In genomic region chr3:105888961-105889360, GRCm38 (mm10) we compare ENCODE assay signal across 30 mouse cellular contexts. TPM values are rescaled to one million over a fixed set of nuclear protein-coding genes. Genes with fewer than 3 reads are reported as not detected.
"Had no signal": no experiment of that assay in that cellular context is flagged by ENCODE, and none has a peak within 500 bp of the region (broad histone marks: within the 10 kb centered on the region; RNA-seq: fewer than 3 reads in every experiment).

No protein-coding gene starts in this region.

- H3K27me3 ChIP-seq: heart, embryonic 13.5 days; heart, embryonic 15.5 days; hindbrain, embryonic 12.5 days; limb, embryonic 12.5 days had no signal

- ATAC-seq: forebrain, embryonic 16.5 days; hindbrain, embryonic 16.5 days; inflammation-experienced regulatory T-cells, adult 6 months; intestine, embryonic 16.5 days had no signal

- H3K4me2 ChIP-seq: heart, embryonic 11.5 days; heart, embryonic 13.5 days; heart, embryonic 15.5 days; hindbrain, embryonic 12.5 days; hindbrain, embryonic 14.5 days; limb, embryonic 12.5 days had no signal

- H3K4me3 ChIP-seq: heart, adult 2 months; heart, embryonic 13.5 days; heart, embryonic 15.5 days; hindbrain, embryonic 10.5 days; hindbrain, embryonic 12.5 days; layer of hippocampus, adult 2 months; left cerebral cortex, adult 2 months; limb, embryonic 10.5 days; limb, embryonic 12.5 days had no signal

- H3K4me1 ChIP-seq: hindbrain, embryonic 12.5 days had no signal

- H3K27ac ChIP-seq: heart, embryonic 13.5 days; heart, embryonic 15.5 days; hindbrain, embryonic 10.5 days; hindbrain, embryonic 12.5 days; hindbrain, embryonic 14.5 days; layer of hippocampus, adult 2 months; left cerebral cortex, adult 2 months; limb, embryonic 10.5 days; limb, embryonic 12.5 days; liver, embryonic 14.5 days had no signal

- H3K9ac ChIP-seq: heart, embryonic 13.5 days; heart, embryonic 15.5 days; hindbrain, embryonic 12.5 days; hindbrain, embryonic 14.5 days; limb, embryonic 12.5 days; liver, embryonic 14.5 days had no signal

- H3K36me3 ChIP-seq: heart, embryonic 13.5 days; heart, embryonic 15.5 days; hindbrain, embryonic 10.5 days; hindbrain, embryonic 12.5 days; limb, embryonic 10.5 days; limb, embryonic 12.5 days had no signal

- H3K9me3 ChIP-seq: heart, embryonic 13.5 days; heart, embryonic 15.5 days; hindbrain, embryonic 10.5 days; hindbrain, embryonic 12.5 days; limb, embryonic 10.5 days had no signal

- DNase-seq: gastrocnemius, postnatal 10 days; gastrocnemius, postnatal 25 days; heart, adult 2 months; heart, postnatal 4 days; kidney, adult 18-20 months; kidney, adult 8-10 months; kidney, postnatal 10 days; kidney, postnatal 25 days; kidney, postnatal 4 days; liver had no signal

RNA-seq across cellular contexts. Expression of gene Tmigd3, which starts 18.3 kb away (rescaled TPM):
- total RNA-seq: gastrocnemius, postnatal 25 days; gastrocnemius, postnatal 4 days; heart, postnatal 25 days; layer of hippocampus, postnatal 25 days; left cerebral cortex, postnatal 36 days had no signal
- polyA plus RNA-seq: forebrain, embryonic 16.5 days; heart, adult 2 months; hindbrain, embryonic 10.5 days; hindbrain, embryonic 12.5 days; hindbrain, embryonic 14.5 days; hindbrain, embryonic 16.5 days; inflammation-experienced regulatory T-cells, adult 6 months; kidney, embryonic 16.5 days; limb, embryonic 10.5 days had no signal

RNA-seq across cellular contexts. Expression of gene Adora3, which starts 18.3 kb away (rescaled TPM):
- total RNA-seq: heart, adult 2 months; heart, postnatal 4 days had no signal
- polyA plus RNA-seq: hindbrain, embryonic 12.5 days; kidney, embryonic 16.5 days; limb, embryonic 12.5 days had no signal

RNA-seq across cellular contexts. Expression of gene I830077J02Rik, which starts 43.5 kb away (rescaled TPM):
- polyA plus RNA-seq: forebrain, embryonic 16.5 days had no signal
